Mouse (Mus musculus) bone marrow macrophage, adult 2 months (primary cell): Measurements from ENCODE around the gene Aig1.

Experiments used
- CTCF ChIP-seq: IDR thresholded peaks from 2 replicates; pipeline ENCODE4 v1.5.1; 2012; ENCODE audit warnings: low read depth, mild to moderate bottlenecking, low read length, moderate library complexity
- POLR2A ChIP-seq: IDR thresholded peaks from 2 replicates; pipeline ENCODE4 v1.6.1; 2012; ENCODE audit warnings: mild to moderate bottlenecking, low read depth, low read length, borderline replicate concordance

DNA sequence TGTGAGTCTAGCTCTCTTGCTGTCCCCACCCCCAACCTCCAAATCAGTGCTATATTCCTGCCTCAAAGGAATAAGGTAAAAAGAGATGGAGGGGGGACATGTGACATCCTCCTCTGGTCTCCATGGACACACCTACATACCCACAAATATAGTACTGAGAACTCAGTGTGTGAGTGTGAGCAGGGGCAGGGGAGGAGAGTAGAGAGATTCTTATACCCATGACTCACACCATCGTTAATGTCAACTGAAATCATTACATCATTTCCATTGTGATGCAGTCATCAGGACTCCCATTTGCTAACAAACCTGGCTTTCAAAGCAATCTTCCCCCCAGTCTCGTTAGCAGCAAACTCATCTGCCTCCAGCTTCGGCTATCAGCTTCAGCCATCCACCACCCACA is 92.8 kb downstream of the Aig1 start:
- TF ChIP-seq CTCF, result no peak
- no peak for TF ChIP-seq POLR2A
